ENCODE assay signal across 23 mouse cellular contexts in the genomic region with DNA sequence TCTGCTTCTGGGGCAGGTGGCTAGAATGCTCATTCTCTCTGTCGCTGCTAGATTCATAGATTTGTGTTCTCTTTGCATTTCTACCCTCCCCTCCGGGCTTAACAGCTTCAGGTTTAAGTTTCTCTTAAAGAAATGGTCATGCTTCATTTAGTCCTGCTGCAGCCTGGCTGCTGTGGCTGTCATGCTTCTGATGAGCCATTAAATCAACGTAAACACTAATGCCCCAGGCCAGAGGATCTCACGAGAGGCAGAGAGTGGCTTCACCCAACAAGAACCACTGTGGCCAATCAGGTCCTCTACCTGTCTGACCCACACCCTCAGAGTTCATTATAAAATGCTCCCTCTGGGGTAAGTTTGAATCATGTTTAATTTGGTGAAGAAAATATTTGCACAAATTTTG.
A peak's percentile ranks its signal among the peaks of the same experiment; 100 is the strongest.
DNase-seq lines count a peak whose midpoint lies in the region; ATAC-seq lines count a peak whose summit lies in the region.
"Had no signal": no experiment of that assay in that cellular context is flagged by ENCODE, and none has a peak within 500 bp of the region (broad histone marks: within the 10 kb centered on the region; RNA-seq: fewer than 3 reads in every experiment).

No protein-coding gene starts in this region.

- H3K9ac ChIP-seq in kidney, embryonic 16.5 days (replicated peaks; ENCODE audit: low read length), result no peak overlapping the region
- H3K9ac ChIP-seq in neural tube, embryonic 12.5 days, result no peak overlapping the region
- H3K9ac ChIP-seq in liver, embryonic 12.5 days, result no peak overlapping the region
- H3K9ac ChIP-seq: forebrain, postnatal 0 days; heart, embryonic 13.5 days; limb, embryonic 13.5 days; liver, embryonic 13.5 days; lung, embryonic 14.5 days had no signal

- H3K4me1 ChIP-seq in kidney, embryonic 16.5 days (ENCODE audit: insufficient read depth, low read length), result peaks cover 5% of the 10 kb centered on the region; the same call in 1 of the 2 replicates
- H3K4me1 ChIP-seq in neural tube, embryonic 12.5 days, result no peaks in the 10 kb centered on the region
- H3K4me1 ChIP-seq in liver, embryonic 12.5 days, result no peaks in the 10 kb centered on the region
- H3K4me1 ChIP-seq: heart, embryonic 13.5 days; limb, embryonic 13.5 days; liver, embryonic 13.5 days; megakaryocyte, embryonic 14.5 days had no signal

- peak; percentile 53 for DNase-seq in embryo, embryonic 10 days (ENCODE audit: low spot score)
- no peak for DNase-seq in embryo, embryonic 9.5 days (ENCODE audit: extremely low spot score)
- no peak for DNase-seq in kidney, postnatal 36 days
- no peak for DNase-seq in neural tube, embryonic 10.5 days (ENCODE audit: extremely low spot score, low spot score)
- DNase-seq: adrenal gland, adult 8-10 months; cerebellum, adult 18-20 months; cerebellum, postnatal 14 days; forebrain, postnatal 0 days; gastrocnemius, postnatal 14 days; heart, adult 18-20 months; heart, postnatal 14 days; liver, embryonic 13.5 days; lung, embryonic 14.5 days; thymus, postnatal 14 days had no signal

- ATAC-seq in kidney, embryonic 16.5 days (ENCODE audit: low FRiP score, low TSS enrichment), result peak; percentile 75; the same call in 1 of the 2 replicates
- peak; percentile 85 for ATAC-seq in neural tube, embryonic 12.5 days (ENCODE audit: low FRiP score, low read depth)
- ATAC-seq in megakaryocyte, adult 5-6 weeks (ENCODE audit: poor library complexity, severe bottlenecking), result no peak
- no peak for ATAC-seq in liver, embryonic 12.5 days
- ATAC-seq: activated CD4-positive, CD25-positive, alpha-beta regulatory T cell, adult 4 months; forebrain, postnatal 0 days had no signal

- H3K27me3 ChIP-seq in kidney, embryonic 16.5 days (ENCODE audit: insufficient read depth, low read length), result no peaks in the 10 kb centered on the region
- no peaks in the 10 kb centered on the region for H3K27me3 ChIP-seq in neural tube, embryonic 12.5 days (replicated peaks)
- no peaks in the 10 kb centered on the region for H3K27me3 ChIP-seq in liver, embryonic 12.5 days (replicated peaks)
- H3K27me3 ChIP-seq: heart, embryonic 13.5 days; limb, embryonic 13.5 days; liver, embryonic 13.5 days; megakaryocyte, embryonic 14.5 days had no signal

- no peak overlapping the region for H3K4me3 ChIP-seq in kidney, embryonic 16.5 days (ENCODE audit: low read length)
- H3K4me3 ChIP-seq in neural tube, embryonic 12.5 days, result no peak overlapping the region
- H3K4me3 ChIP-seq in liver, embryonic 12.5 days, result no peak overlapping the region
- H3K4me3 ChIP-seq: heart, embryonic 13.5 days; limb, embryonic 13.5 days; liver, embryonic 13.5 days; megakaryocyte, embryonic 14.5 days; myocyte had no signal

- H3K4me2 ChIP-seq in kidney, embryonic 16.5 days (replicated peaks; ENCODE audit: low read depth, low read length), result 0 out of 2 replicates have a peak overlapping the region, but pooled peaks have one; percentile 3
- no peak overlapping the region for H3K4me2 ChIP-seq in neural tube, embryonic 12.5 days (replicated peaks)
- H3K4me2 ChIP-seq in liver, embryonic 12.5 days, result no peak overlapping the region
- H3K4me2 ChIP-seq: heart, embryonic 13.5 days; limb, embryonic 13.5 days; liver, embryonic 13.5 days; lung, embryonic 14.5 days had no signal

- WGBS in kidney, embryonic 16.5 days, result 8% methylated on average over 4 of the region's 4 CpGs
- WGBS in neural tube, embryonic 12.5 days, result 13% methylated on average over 4 of the region's 4 CpGs
- WGBS in liver, embryonic 12.5 days (ENCODE audit: insufficient replicate concordance), result 48% methylated on average over 4 of the region's 4 CpGs

- no peak overlapping the region; the same call in 1 of the 2 replicates for H3K27ac ChIP-seq in kidney, embryonic 16.5 days (ENCODE audit: low read length)
- no peak overlapping the region for H3K27ac ChIP-seq in neural tube, embryonic 12.5 days
- no peak overlapping the region for H3K27ac ChIP-seq in liver, embryonic 12.5 days
- H3K27ac ChIP-seq: heart, embryonic 13.5 days; limb, embryonic 13.5 days; liver, embryonic 13.5 days had no signal

- H3K9me3 ChIP-seq in kidney, embryonic 16.5 days (ENCODE audit: low read length), result no peaks in the 10 kb centered on the region
- H3K9me3 ChIP-seq in neural tube, embryonic 12.5 days, result no peaks in the 10 kb centered on the region
- no peaks in the 10 kb centered on the region for H3K9me3 ChIP-seq in liver, embryonic 12.5 days (replicated peaks)
- H3K9me3 ChIP-seq: heart, embryonic 13.5 days; limb, embryonic 13.5 days; liver, embryonic 13.5 days; megakaryocyte, embryonic 14.5 days had no signal

- H3K36me3 ChIP-seq in kidney, embryonic 16.5 days (ENCODE audit: insufficient read depth, low read length), result no peaks in the 10 kb centered on the region
- H3K36me3 ChIP-seq in neural tube, embryonic 12.5 days, result no peaks in the 10 kb centered on the region
- no peaks in the 10 kb centered on the region for H3K36me3 ChIP-seq in liver, embryonic 12.5 days
- H3K36me3 ChIP-seq: heart, embryonic 13.5 days; limb, embryonic 13.5 days; liver, embryonic 13.5 days had no signal

Comparison
In these comparisons a context has a peak if more than half of its experiments do, and no peak if none do; other contexts are left out.
1. ATAC-seq: peak in kidney, embryonic 16.5 days (single experiment) and neural tube, embryonic 12.5 days (single experiment); none in megakaryocyte, adult 5-6 weeks (single experiment) and liver, embryonic 12.5 days (single experiment).